Mouse (Mus musculus): Measurements from ENCODE around the gene Hhatl. TPM values are rescaled to one million over a fixed set of nuclear protein-coding genes. Genes with fewer than 3 reads are reported as not detected.
A peak's percentile ranks its signal among the peaks of the same experiment; 100 is the strongest.

Hhatl gene
- total RNA-seq, 2 experiments from 2014 or later, result 101 to 127 TPM

DNA sequence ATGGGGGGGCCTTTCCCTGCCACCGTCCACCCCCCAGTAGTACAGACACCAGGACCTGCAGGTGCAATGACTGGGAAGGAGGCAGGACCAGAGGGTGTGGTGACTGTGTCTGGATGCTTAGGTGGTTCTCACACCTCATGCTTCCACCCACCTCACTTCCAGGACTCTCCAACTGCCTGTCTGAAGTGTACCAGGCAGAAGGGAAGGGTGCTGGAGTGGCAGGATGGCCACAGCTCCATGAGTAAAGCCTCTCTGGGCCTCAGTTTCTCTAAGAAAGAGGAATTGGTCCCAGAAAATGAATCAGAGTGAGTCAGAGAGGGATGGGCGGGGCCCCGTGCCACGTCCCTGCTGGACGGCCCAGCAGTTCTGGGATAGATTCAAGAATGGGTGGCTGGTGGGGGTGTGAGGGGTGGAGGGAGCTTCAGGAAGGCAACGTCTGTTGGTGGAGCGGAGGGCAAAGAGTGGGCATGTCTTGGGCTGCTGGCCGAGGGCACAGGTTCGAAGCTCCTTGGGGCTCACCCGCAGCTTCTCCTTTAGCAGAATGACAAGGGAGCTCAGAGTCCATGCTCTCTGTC, 31.1 kb downstream of the Hhatl start:
- intact Hi-C loops (cut with DNase I), result no loop called here
- DNase-seq, result peak in 1 of 2 experiments; percentile 32

GRCm38 (mm10) chr9:121760271-121761090, 31.8 kb downstream of the Hhatl start:
- DNase-seq, result peak; percentile 63 to 70
- intact Hi-C loops (cut with DNase I), result no loop called here

GRCm38 (mm10) chr9:121759091-121760081, 32.9 kb downstream of the Hhatl start, which contains the start of gene Zfp651:
Zfp651 (plus strand) TSS chr9:121759330.
- intact Hi-C loops (cut with DNase I), result loop anchor here (1.0 to 2.0 kb wide), 2 partner anchors 39 to 71 kb away; no protein-coding TSS in a partner anchor
- DNase-seq, result peak; percentile 58 to 71

GRCm38 (mm10) chr9:121757835-121758814, 34.2 kb downstream of the Hhatl start:
- no peak for DNase-seq
- intact Hi-C loops (cut with DNase I), result loop anchor here (2.0 kb wide), 1 partner anchor 73 kb away; no protein-coding TSS in a partner anchor

DNA sequence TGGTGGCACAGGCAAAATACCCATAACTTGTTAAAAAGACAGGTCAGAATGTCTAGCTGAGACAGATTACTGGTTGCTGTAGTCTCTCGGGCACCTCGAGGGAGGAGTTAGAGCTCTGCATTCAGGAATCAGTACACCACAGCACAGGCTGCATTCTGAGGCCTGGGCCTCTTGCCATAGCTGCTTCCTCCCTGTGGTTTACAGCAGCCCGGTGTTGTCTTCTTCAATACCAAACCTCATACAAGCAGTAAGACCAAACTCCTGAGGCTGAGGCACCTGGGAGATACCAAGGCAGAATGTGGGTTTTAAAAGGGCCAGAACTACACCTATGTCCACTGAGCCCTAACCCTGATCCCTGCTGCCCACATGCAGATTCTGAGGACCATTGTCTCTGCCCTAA, 34.9 kb downstream of the Hhatl start:
- intact Hi-C loops (cut with DNase I), result no loop called here
- DNase-seq, result no peak

- DNase-seq, result no peak
- intact Hi-C loops (cut with DNase I), result no loop called here
Observed at GRCm38 (mm10) chr9:121756785-121757184, 35.5 kb downstream of the Hhatl start.

DNA sequence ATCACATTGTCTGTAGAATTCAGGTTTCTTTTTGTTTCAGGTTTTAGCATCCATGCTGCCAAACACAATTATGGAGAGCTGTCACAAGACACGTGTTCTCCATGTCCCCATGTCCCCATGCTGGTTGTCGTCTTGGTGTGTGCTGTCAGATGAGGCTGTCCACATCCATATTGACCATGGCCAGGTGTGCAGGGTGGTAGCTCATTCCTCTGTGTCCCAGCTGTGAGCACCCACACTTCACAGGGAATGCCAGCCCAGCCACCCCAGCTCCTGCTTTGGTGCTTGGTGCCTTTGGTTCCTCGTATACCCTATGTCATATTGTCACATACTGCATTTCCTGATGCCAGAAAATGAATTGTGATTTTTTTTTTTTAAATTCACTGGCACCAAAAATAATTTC, 37.7 kb downstream of the Hhatl start:
- intact Hi-C loops (cut with DNase I), result no loop called here
- no peak for DNase-seq

GRCm38 (mm10) chr9:121752774-121753173, 39.5 kb downstream of the Hhatl start:
- intact Hi-C loops (cut with DNase I), result no loop called here

DNA sequence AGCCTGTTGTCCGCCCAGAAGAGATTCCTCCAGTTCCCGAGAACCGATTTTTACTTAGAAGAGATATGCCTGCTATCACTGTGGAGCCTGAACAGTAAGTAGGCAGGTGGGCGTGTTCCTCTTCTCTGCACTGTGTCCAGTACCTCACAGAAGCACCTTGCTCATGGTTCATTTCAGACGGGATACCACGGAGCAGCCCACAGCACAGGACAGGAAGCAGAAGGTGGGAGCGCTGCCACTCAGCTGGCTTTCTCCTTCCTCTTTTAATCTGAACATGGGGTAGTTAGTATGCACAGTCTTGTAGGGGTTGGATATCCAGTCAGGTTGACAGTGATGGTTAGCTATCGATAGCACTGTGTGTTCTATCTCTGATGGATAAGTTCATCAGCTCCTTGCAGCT, 48.3 kb downstream of the Hhatl start:
- no peak for DNase-seq
- intact Hi-C loops (cut with DNase I), result no loop called here

More at GRCm38 (mm10) chr9:121752774-121753173, 39.5 kb downstream of the Hhatl start:
- DNase-seq, result no peak

- no peak for DNase-seq
- intact Hi-C loops (cut with DNase I), result no loop called here
Observed at GRCm38 (mm10) chr9:121741168-121741567, 51.1 kb downstream of the Hhatl start.

- DNase-seq, result no peak
- intact Hi-C loops (cut with DNase I), result no loop called here
Observed at GRCm38 (mm10) chr9:121740490-121740889, 51.8 kb downstream of the Hhatl start.

Other genes starting within 250 kb of the Hhatl start
- gene Lyzl4, start 150.4 kb downstream of the Hhatl start, total RNA-seq (2021), result not detected
- gene Vipr1, start 149.8 kb downstream of the Hhatl start, total RNA-seq (2021), result 1 to 10 TPM; 1.1 to 3.9 TPM
- gene Sec22c, start 87.0 kb downstream of the Hhatl start, total RNA-seq (2021), result 1 to 10 TPM; 5.5 to 6.1 TPM
- gene Ss18l2, start 82.2 kb downstream of the Hhatl start, total RNA-seq (2021), result 100 to 1,000 TPM; 125 to 135 TPM
- 10 to 100 TPM; 33.0 to 33.7 TPM for gene Nktr, start 73.3 kb downstream of the Hhatl start, total RNA-seq (2021)
- gene Zfp651, start 33.2 kb downstream of the Hhatl start, total RNA-seq (2021), result 100 to 1,000 TPM; 120 to 124 TPM
- 10 to 100 TPM in 1 of 2 experiments, 1 to 10 TPM in 1; 8.4 to 10.2 TPM for gene Klhl40, start 14.9 kb downstream of the Hhatl start, total RNA-seq (2021)
- gene Ccdc13, start 47.0 kb upstream of the Hhatl start, total RNA-seq (2021), result not detected
- gene Higd1a, start 65.9 kb upstream of the Hhatl start, total RNA-seq (2021), result 100 to 1,000 TPM; 209 to 218 TPM
- 1 to 10 TPM; 1.6 to 1.9 TPM for gene Ackr2, start 105.8 kb upstream of the Hhatl start, total RNA-seq (2021)
- gene Cyp8b1, start 123.8 kb upstream of the Hhatl start, total RNA-seq (2021), result not detected
- 1 to 10 TPM in 1 of 2 experiments, under 1 TPM in 1; 0.95 to 1.8 TPM for gene Fam198a, start 158.5 kb upstream of the Hhatl start, total RNA-seq (2021)
- 10 to 100 TPM; 10.6 to 14.9 TPM for gene Pomgnt2, start 204.6 kb upstream of the Hhatl start, total RNA-seq (2021)